Mouse (Mus musculus) stomach, postnatal 0 days (tissue): ENCODE data around the gene Sulf2.

Source experiments
- CTCF ChIP-seq: IDR thresholded peaks from 2 replicates; pipeline ENCODE4 v1.5.1; 2016; ENCODE audit warnings: antibody characterized with exemption, low read depth, mild to moderate bottlenecking, moderate library complexity
- EP300 ChIP-seq: optimal IDR thresholded peaks from 2 replicates; pipeline ENCODE3; 2016; ENCODE audit warnings: antibody characterized with exemption

GRCm38 (mm10) chr2:166086457-166087233 is 68.8 kb downstream of the Sulf2 start:
- TF ChIP-seq CTCF (no peak), EP300 (no peak)
